Mouse (Mus musculus): ENCODE measurements around the gene Sec24d.
A peak's percentile ranks its signal among the peaks of the same experiment; 100 is the strongest.
"Not testable (repeated sequence)": the region's sequence is repeated elsewhere in the genome, so short reads cannot be mapped to it uniquely, and the experiment has no call there.

The Sec24d gene

GRCm38 (mm10) chr3:123337853-123338252 is 70.6 kb downstream of the Sec24d start:
- DNase-seq (ENCODE audit: low spot score) = no peak

- DNase-seq (ENCODE audit: low spot score) = no peak
Measured at GRCm38 (mm10) chr3:123338666-123339195, 71.5 kb downstream of the Sec24d start.

GRCm38 (mm10) chr3:123341049-123341448 is 73.8 kb downstream of the Sec24d start:
- DNase-seq (ENCODE audit: low spot score) = no peak

GRCm38 (mm10) chr3:123343690-123344089 is 76.4 kb downstream of the Sec24d start:
- no peak for DNase-seq (ENCODE audit: low spot score)

GRCm38 (mm10) chr3:123348080-123348802 is 81.0 kb downstream of the Sec24d start:
- DNase-seq (ENCODE audit: low spot score) = no peak

- DNase-seq (ENCODE audit: low spot score) = no peak
Measured at GRCm38 (mm10) chr3:123350602-123351001, 83.3 kb downstream of the Sec24d start.

GRCm38 (mm10) chr3:123351519-123351918 is 84.3 kb downstream of the Sec24d start:
- DNase-seq (ENCODE audit: low spot score) = no peak

GRCm38 (mm10) chr3:123353183-123353582 is 85.9 kb downstream of the Sec24d start:
- DNase-seq (ENCODE audit: low spot score) = peak; percentile 75

GRCm38 (mm10) chr3:123353661-123354060 is 86.4 kb downstream of the Sec24d start:
- DNase-seq (ENCODE audit: low spot score) = no peak

GRCm38 (mm10) chr3:123354388-123354787 is 87.1 kb downstream of the Sec24d start:
- no peak for DNase-seq (ENCODE audit: low spot score)

GRCm38 (mm10) chr3:123356377-123356991 is 89.2 kb downstream of the Sec24d start:
- DNase-seq (ENCODE audit: low spot score) = no peak

- not testable (repeated sequence) for DNase-seq (ENCODE audit: low spot score)
Measured at GRCm38 (mm10) chr3:123366820-123367219, 99.6 kb downstream of the Sec24d start.

- DNase-seq (ENCODE audit: low spot score) = no peak
Measured at GRCm38 (mm10) chr3:123369161-123369560, 101.9 kb downstream of the Sec24d start.

GRCm38 (mm10) chr3:123370927-123371326 is 103.7 kb downstream of the Sec24d start:
- no peak for DNase-seq (ENCODE audit: low spot score)

- DNase-seq (ENCODE audit: low spot score) = peak; percentile 89
Measured at GRCm38 (mm10) chr3:123371766-123372535, 104.7 kb downstream of the Sec24d start.

- DNase-seq (ENCODE audit: low spot score) = no peak
Measured at GRCm38 (mm10) chr3:123376562-123376961, 109.3 kb downstream of the Sec24d start.

- no peak for DNase-seq (ENCODE audit: low spot score)
Measured at GRCm38 (mm10) chr3:123384435-123384834, 117.2 kb downstream of the Sec24d start.

- no peak for DNase-seq (ENCODE audit: low spot score)
Measured at GRCm38 (mm10) chr3:123385118-123385485, 117.8 kb downstream of the Sec24d start.

- peak; percentile 99 for DNase-seq (ENCODE audit: low spot score)
Measured at GRCm38 (mm10) chr3:123385486-123386156, 118.4 kb downstream of the Sec24d start, which contains the start of gene Mettl14. Gene Mettl14 (minus strand): TSS chr3:123386108.

- DNase-seq (ENCODE audit: low spot score) = not testable (repeated sequence)
Measured at GRCm38 (mm10) chr3:123386157-123386780, 119.0 kb downstream of the Sec24d start.

GRCm38 (mm10) chr3:123391180-123391579 is 123.9 kb downstream of the Sec24d start:
- DNase-seq (ENCODE audit: low spot score) = no peak
